Mouse (Mus musculus) embryonic facial prominence, embryonic 10.5 days (tissue): ENCODE data around the gene Ntf5. TPM values are rescaled to one million over a fixed set of nuclear protein-coding genes. Genes with fewer than 3 reads are reported as not detected.

ENCODE experiments used
- DNase-seq: peaks from one replicate; pipeline ENCODE4 v3.0.0-alpha.2; 2017; ENCODE audit warnings: low spot score
- H3K27ac ChIP-seq: fragments of 300-500 bp; sonication (generic); replicated peaks from 2 replicates; pipeline ENCODE4 v1.5.1; 2016; ENCODE audit warnings: mild to moderate bottlenecking
- H3K27me3 ChIP-seq: fragments of 300-500 bp; sonication (generic); replicated peaks from 2 replicates; pipeline ENCODE4 v1.6.1; 2016; ENCODE audit warnings: low read depth, mild to moderate bottlenecking; ENCODE audit not compliant: poor library complexity, severe bottlenecking
- H3K36me3 ChIP-seq: fragments of 300-500 bp; sonication (generic); replicated peaks from 2 replicates; pipeline ENCODE4 v1.6.1; 2016; ENCODE audit warnings: mild to moderate bottlenecking, moderate library complexity
- H3K4me1 ChIP-seq: fragments of 300-500 bp; sonication (generic); 2 replicates; pipeline ENCODE4 v1.6.1; 2016
- H3K4me3 ChIP-seq: fragments of 300-500 bp; sonication (generic); 2 replicates; pipeline ENCODE4 v1.5.1; 2016; ENCODE audit warnings: mild to moderate bottlenecking, moderate library complexity
- H3K9me3 ChIP-seq: fragments of 300-500 bp; sonication (generic); 2 replicates; pipeline ENCODE4 v1.6.1; 2016; ENCODE audit warnings: mild to moderate bottlenecking
- WGBS: fragments of 180-500 bp; shearing (Covaris S2); methylation state at CpG from one replicate; pipeline ENCODE4 v1.1.7; 2016; 5-methylcytosine and 5-hydroxymethylcytosine counted together
- polyA plus RNA-seq: library from polyadenylated mRNA; unstranded; fragments of >200 nt; fragmentation: Nextera tagmentation; extraction: Ambion mirVana; gene quantifications from 2 replicates; pipeline ENCODE4 v1.2.1, GENCODE M21; 2016

Gene Ntf5
- polyA plus RNA-seq, 1 experiment from 2014 or later = 2.8 TPM

DNA sequence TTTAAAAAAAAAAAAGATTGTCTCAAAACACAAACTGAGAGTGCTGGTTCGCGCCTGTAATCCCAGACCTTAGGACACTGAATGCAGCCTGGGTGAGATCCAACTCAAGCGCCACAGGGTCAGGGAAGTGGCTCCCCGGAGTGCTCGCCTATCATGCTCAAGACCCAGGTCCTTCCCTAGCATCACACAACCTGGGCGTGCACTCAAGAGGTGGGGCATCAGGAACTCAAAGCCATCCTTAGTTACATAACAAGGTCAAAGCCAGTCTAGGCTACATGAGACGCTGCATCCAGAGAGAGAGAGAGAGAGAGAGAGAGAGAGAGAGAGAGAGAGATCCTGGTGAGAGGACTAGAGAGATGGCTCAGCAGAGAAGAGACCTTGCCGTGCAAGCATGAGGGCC, 13.1 kb downstream of the Ntf5 start:
- H3K36me3 ChIP-seq = peaks cover 100% of the 10 kb centered on the region
- H3K27me3 ChIP-seq = peaks cover 10% of the 10 kb centered on the region
- no peak for DNase-seq
- H3K27ac ChIP-seq = no peak overlapping the region
- no peak overlapping the region for H3K4me3 ChIP-seq
- 93% methylated on average over 8 of the region's 8 CpGs for WGBS
- no peaks in the 10 kb centered on the region for H3K9me3 ChIP-seq
- no peaks in the 10 kb centered on the region for H3K4me1 ChIP-seq

DNA sequence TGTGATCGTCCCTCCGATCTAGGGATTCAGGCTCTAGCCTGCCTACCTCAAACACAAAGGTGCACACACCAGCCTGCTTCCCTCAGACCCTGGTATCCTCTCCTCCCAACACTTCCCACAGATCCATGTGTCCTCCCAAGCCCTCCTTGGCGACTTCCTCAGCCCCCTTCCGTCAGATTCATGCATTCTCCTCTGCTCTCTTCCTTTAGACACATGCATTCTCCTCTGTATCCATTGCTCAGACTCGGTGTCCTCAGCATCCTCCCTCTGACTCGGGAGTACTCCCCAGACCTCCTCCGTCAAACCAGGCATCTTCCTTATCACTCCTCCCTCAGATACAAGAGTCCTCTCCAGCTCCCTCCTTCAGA, 20.3 kb downstream of the Ntf5 start:
- Histone ChIP-seq H3K9me3 (no peaks in the 10 kb centered on the region), H3K4me1 (peaks cover 49% of the 10 kb centered on the region), H3K4me3 (peak overlapping the region; percentile 93), H3K27ac (peak overlapping the region; percentile 92), H3K27me3 (no peaks in the 10 kb centered on the region), H3K36me3 (peaks cover 41% of the 10 kb centered on the region)
- 1% methylated on average over 7 of the region's 7 CpGs for WGBS
- no peak for DNase-seq

DNA sequence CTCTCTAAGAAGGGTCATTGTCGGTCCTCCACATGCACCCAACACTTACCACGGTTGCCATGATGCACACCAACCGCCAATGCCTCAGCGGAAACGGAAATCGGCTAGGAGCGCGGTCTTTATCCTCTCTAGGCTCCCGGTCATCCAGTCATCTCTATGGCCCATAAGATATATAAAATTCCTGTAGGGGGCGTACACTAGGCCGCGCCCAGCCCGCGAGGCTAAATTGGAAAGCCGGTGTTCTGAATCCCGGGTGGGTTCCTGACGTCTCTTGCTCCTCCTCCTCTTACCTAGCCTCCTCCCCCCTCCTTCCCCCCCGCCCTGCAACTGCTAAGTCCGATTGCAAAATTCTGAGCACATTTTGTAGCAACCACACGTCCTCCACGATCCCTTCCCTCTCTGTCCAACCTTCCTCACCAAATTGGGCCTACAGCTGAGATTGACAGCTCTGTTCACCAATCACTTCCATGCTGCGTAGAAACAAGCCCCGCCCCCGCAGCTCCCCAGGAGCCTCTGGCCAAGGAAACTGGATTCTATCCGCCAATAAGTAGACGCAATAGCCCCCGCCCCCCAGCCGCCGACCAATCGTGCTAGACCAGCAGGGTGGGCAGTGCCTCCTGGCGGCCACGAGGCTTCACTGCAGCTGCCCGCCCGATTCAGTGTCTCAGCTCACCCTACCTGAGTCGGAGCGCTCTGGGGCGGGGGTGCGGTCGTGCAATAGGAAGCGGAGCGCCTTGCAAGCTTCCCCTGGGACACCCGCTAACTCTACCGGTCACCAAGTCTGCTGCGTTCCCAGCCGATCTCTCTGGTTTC, 20.9 kb downstream of the Ntf5 start, which contains the start of gene Gys1:
Gene Gys1, plus strand, starts transcription at position 642 of the 813 bp plus-strand sequence.
- no peaks in the 10 kb centered on the region for H3K27me3 ChIP-seq
- peaks cover 49% of the 10 kb centered on the region for H3K4me1 ChIP-seq
- peak within 1 kb of the TSS; percentile 92 for H3K27ac ChIP-seq
- H3K36me3 ChIP-seq = peaks cover 38% of the 10 kb centered on the region
- whole genome bisulfite sequencing = under 1% methylated on average over 45 of the region's 45 CpGs
- no peaks in the 10 kb centered on the region for H3K9me3 ChIP-seq
- DNase-seq = peak; percentile 100
- H3K4me3 ChIP-seq = peak within 1 kb of the TSS; percentile 93

DNA sequence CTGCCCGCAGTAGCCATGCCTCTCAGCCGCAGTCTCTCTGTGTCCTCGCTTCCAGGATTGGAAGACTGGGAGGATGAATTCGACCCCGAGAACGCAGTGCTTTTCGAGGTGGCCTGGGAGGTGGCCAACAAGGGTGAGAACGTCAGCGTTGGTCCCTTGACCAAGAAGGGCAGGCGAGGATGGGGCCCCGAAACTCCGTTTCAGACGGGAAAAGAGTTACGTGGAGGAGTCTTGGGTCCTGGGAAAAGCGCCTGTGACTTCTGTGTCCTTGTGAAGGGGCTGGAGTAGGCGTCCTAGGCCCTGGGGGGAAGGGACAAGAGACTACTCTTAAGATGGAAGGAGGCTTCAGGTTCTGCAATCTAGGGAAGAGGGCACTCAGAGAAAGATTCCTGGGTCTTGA, 21.5 kb downstream of the Ntf5 start:
- Histone ChIP-seq H3K4me3 (peak overlapping the region; percentile 93), H3K27ac (peak overlapping the region; percentile 92), H3K9me3 (no peaks in the 10 kb centered on the region), H3K4me1 (peaks cover 49% of the 10 kb centered on the region), H3K36me3 (peaks cover 38% of the 10 kb centered on the region), H3K27me3 (no peaks in the 10 kb centered on the region)
- DNase-seq = no peak
- WGBS = 4% methylated on average over 16 of the region's 16 CpGs

GRCm38 (mm10) chr7:45436444-45436843, 22.9 kb downstream of the Ntf5 start:
- WGBS = 93% methylated on average over 5 of the region's 5 CpGs
- no peak for DNase-seq

GRCm38 (mm10) chr7:45437046-45437445, 23.6 kb downstream of the Ntf5 start:
- Histone ChIP-seq H3K4me3 (peak overlapping the region; percentile 42), H3K4me1 (peaks cover 49% of the 10 kb centered on the region), H3K27ac (peak overlapping the region; percentile 62; the same call in 1 of the 2 replicates), H3K36me3 (peaks cover 36% of the 10 kb centered on the region), H3K9me3 (no peaks in the 10 kb centered on the region), H3K27me3 (no peaks in the 10 kb centered on the region)
- DNase-seq = peak; percentile 53
- WGBS = 25% methylated on average over 6 of the region's 6 CpGs

More at GRCm38 (mm10) chr7:45436444-45436843, 22.9 kb downstream of the Ntf5 start:
- H3K4me1 ChIP-seq = peaks cover 49% of the 10 kb centered on the region
- 0 out of 2 replicates have a peak overlapping the region, but pooled peaks have one; percentile 93 for H3K4me3 ChIP-seq
- peaks cover 38% of the 10 kb centered on the region for H3K36me3 ChIP-seq
- no peaks in the 10 kb centered on the region for H3K9me3 ChIP-seq
- no peaks in the 10 kb centered on the region for H3K27me3 ChIP-seq
- no peak overlapping the region for H3K27ac ChIP-seq

DNA sequence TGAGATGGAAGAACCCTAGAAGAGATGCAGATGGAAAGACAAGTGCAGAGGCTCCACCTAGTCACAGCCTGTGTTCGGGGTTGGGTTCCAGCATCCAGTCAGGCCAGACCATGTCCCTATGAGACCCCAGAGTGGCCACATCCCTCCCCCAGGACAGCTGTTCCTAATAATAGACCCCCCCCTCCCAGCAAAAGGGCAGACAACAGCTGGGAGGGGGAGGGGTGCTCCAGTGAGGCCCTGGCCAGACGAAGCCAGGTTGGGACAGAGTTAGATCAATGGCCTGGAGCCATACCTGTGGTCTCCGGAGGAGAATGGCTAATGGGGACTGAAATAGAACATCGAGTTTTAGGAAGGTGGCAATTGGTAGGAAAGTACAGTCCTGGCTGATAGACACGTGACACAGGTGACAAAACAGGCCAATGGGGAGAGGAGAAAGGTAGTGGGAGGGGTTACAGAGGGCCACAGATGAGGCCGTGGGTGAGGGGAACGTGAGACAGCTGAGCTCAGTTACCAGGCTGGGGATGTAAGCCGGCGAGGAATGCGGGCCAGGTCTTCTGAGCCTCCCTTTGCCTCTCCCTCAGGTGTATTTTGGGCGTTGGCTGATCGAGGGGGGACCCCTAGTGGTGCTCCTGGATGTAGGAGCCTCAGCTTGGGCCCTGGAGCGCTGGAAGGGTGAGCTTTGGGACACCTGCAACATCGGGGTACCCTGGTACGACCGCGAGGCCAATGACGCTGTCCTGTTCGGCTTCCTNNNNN, 24.2 kb downstream of the Ntf5 start, which contains the start of gene Ruvbl2:
Gene Ruvbl2, minus strand, starts transcription at position 576 of the 756 bp plus-strand sequence.
- H3K4me1 ChIP-seq = peaks cover 45% of the 10 kb centered on the region
- peak; percentile 65 for DNase-seq
- peaks cover 33% of the 10 kb centered on the region for H3K36me3 ChIP-seq
- WGBS = 19% methylated on average over 19 of the region's 19 CpGs
- peak within 1 kb of the TSS; percentile 42 for H3K4me3 ChIP-seq
- H3K27me3 ChIP-seq = no peaks in the 10 kb centered on the region
- H3K27ac ChIP-seq = peak within 1 kb of the TSS; percentile 62
- H3K9me3 ChIP-seq = no peaks in the 10 kb centered on the region

GRCm38 (mm10) chr7:45443526-45444420, 30.3 kb downstream of the Ntf5 start:
- DNase-seq = no peak
- 90% methylated on average over 22 of the region's 22 CpGs for WGBS
- peaks cover 9% of the 10 kb centered on the region for H3K4me1 ChIP-seq

DNA sequence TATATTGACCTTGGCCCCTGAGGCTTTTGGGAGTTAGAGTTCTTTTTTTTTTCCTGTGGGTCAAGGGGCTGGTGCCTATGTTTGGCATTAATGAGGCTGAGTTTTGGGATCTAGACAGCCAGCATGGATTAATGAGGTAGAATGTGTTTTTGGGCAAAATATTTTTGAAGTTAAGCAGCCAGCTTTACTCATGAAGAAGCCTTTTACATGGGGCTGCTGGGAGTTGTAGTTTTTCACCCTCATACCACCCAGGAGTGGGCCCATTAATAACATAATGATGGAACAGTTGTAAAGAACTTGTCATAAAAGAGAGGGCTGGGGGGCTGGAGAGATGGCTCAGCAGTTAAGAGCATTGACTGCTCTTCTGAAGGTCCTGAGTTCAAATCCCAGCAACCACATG, 33.1 kb downstream of the Ntf5 start:
- Histone ChIP-seq H3K9me3 (no peaks in the 10 kb centered on the region), H3K4me1 (peaks cover 9% of the 10 kb centered on the region), H3K27me3 (no peaks in the 10 kb centered on the region), H3K27ac (no peak overlapping the region), H3K4me3 (no peak overlapping the region), H3K36me3 (peaks cover 70% of the 10 kb centered on the region)
- DNase-seq = no peak

More at GRCm38 (mm10) chr7:45443526-45444420, 30.3 kb downstream of the Ntf5 start:
- Histone ChIP-seq H3K9me3 (no peaks in the 10 kb centered on the region), H3K27ac (no peak overlapping the region), H3K27me3 (no peaks in the 10 kb centered on the region), H3K36me3 (peaks cover 74% of the 10 kb centered on the region), H3K4me3 (no peak overlapping the region)

GRCm38 (mm10) chr7:45447325-45447990, 34.0 kb downstream of the Ntf5 start:
- Histone ChIP-seq H3K4me1 (peaks cover 9% of the 10 kb centered on the region), H3K9me3 (no peaks in the 10 kb centered on the region), H3K36me3 (peaks cover 75% of the 10 kb centered on the region), H3K27ac (no peak overlapping the region), H3K27me3 (no peaks in the 10 kb centered on the region), H3K4me3 (peak overlapping the region; percentile 19; the same call in 1 of the 2 replicates)
- 31% methylated on average over 11 of the region's 11 CpGs for WGBS
- DNase-seq = peak; percentile 58

DNA sequence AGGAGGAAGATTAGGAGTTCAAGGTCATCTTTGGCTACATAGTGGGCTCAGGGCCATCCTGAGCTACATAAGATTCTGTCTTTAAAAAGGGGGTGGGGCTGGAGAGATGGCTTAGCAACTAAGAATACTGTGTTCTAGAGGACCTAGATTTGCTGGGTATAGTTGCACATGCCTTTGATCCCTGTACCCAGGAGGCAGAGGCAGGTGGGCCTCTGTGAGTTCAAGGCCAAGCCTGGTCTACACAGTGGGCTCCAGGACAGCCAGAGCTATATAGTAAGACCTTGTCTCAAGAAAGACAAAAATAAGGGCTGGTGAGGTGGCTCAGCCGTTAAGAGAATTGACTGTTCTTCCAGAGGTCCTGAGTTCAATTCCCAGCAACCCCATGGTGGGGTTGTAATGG, 36.5 kb downstream of the Ntf5 start:
- H3K4me3 ChIP-seq = no peak overlapping the region
- H3K27ac ChIP-seq = no peak overlapping the region
- H3K4me1 ChIP-seq = peaks cover 9% of the 10 kb centered on the region
- no peak for DNase-seq
- H3K27me3 ChIP-seq = no peaks in the 10 kb centered on the region
- no peaks in the 10 kb centered on the region for H3K9me3 ChIP-seq
- WGBS = 86% methylated on average over 1 of the region's 1 CpGs
- peaks cover 74% of the 10 kb centered on the region for H3K36me3 ChIP-seq
